Mouse (Mus musculus) hindbrain, embryonic 16.5 days (tissue): ENCODE results near the gene Spint2. TPM values are rescaled to one million over a fixed set of nuclear protein-coding genes. Genes with fewer than 3 reads are reported as not detected.
A peak's percentile ranks its signal among the peaks of the same experiment; 100 is the strongest.
"Not testable (repeated sequence)": the region's sequence is repeated elsewhere in the genome, so short reads cannot be mapped to it uniquely, and the experiment has no call there.

ENCODE experiments used
- ATAC-seq: fragments of 200-750 bp; cut with Nextera tagmentation; 2 replicates; pipeline ENCODE4 v1.8.0; 2017; ENCODE audit warnings: moderate TSS enrichment, moderate library complexity
- H3K27ac ChIP-seq: fragments of 300-500 bp; sonication (generic); 2 replicates; pipeline ENCODE4 v1.5.1; 2014; ENCODE audit warnings: low read depth, mild to moderate bottlenecking, control low read depth, low read length, moderate library complexity
- H3K27me3 ChIP-seq: fragments of 300-500 bp; sonication (generic); replicated peaks from 2 replicates; pipeline ENCODE4 v1.6.1; 2014; ENCODE audit warnings: low read length; ENCODE audit not compliant: control insufficient read depth, insufficient read depth
- H3K36me3 ChIP-seq: fragments of 300-500 bp; sonication (generic); 2 replicates; pipeline ENCODE4 v1.6.1; 2014; ENCODE audit warnings: mild to moderate bottlenecking, low read length, moderate library complexity, mixed read lengths; ENCODE audit not compliant: control insufficient read depth, insufficient read depth
- H3K4me1 ChIP-seq: fragments of 300-500 bp; sonication (generic); 2 replicates; pipeline ENCODE4 v1.6.1; 2014; ENCODE audit warnings: low read depth, low read length; ENCODE audit not compliant: control insufficient read depth, insufficient read depth
- H3K4me2 ChIP-seq: fragments of 300-500 bp; sonication (generic); 2 replicates; pipeline ENCODE4 v1.6.1; 2014; ENCODE audit warnings: mild to moderate bottlenecking, low read length, control low read depth, moderate library complexity
- H3K4me3 ChIP-seq: fragments of 300-500 bp; sonication (generic); 2 replicates; pipeline ENCODE4 v1.5.1; 2014; ENCODE audit warnings: mild to moderate bottlenecking, low read length, control low read depth, moderate library complexity
- H3K9ac ChIP-seq: fragments of 300-500 bp; sonication (generic); 2 replicates; pipeline ENCODE4 v1.6.1; 2014; ENCODE audit warnings: low read depth, mild to moderate bottlenecking, control low read depth, low read length, moderate library complexity
- H3K9me3 ChIP-seq: fragments of 300-500 bp; sonication (generic); 2 replicates; pipeline ENCODE4 v1.6.1; 2014; ENCODE audit warnings: mild to moderate bottlenecking, low read length, moderate library complexity; ENCODE audit not compliant: control insufficient read depth
- WGBS: fragments of 180-500 bp; shearing (Covaris S2); extraction: QIAGEN DNeasy Blood & Tissue Kit; methylation state at CpG from one replicate; pipeline ENCODE4 v1.1.7; 2014; 5-methylcytosine and 5-hydroxymethylcytosine counted together
- polyA plus RNA-seq: library from polyadenylated mRNA; unstranded; fragments of >200 nt; fragmentation: Nextera tagmentation; extraction: Ambion mirVana; gene quantifications from 2 replicates; pipeline ENCODE4 v1.2.1, GENCODE M21; 2015

The Spint2 gene
- polyA plus RNA-seq, 1 experiment from 2014 or later, result 91.2 TPM

DNA sequence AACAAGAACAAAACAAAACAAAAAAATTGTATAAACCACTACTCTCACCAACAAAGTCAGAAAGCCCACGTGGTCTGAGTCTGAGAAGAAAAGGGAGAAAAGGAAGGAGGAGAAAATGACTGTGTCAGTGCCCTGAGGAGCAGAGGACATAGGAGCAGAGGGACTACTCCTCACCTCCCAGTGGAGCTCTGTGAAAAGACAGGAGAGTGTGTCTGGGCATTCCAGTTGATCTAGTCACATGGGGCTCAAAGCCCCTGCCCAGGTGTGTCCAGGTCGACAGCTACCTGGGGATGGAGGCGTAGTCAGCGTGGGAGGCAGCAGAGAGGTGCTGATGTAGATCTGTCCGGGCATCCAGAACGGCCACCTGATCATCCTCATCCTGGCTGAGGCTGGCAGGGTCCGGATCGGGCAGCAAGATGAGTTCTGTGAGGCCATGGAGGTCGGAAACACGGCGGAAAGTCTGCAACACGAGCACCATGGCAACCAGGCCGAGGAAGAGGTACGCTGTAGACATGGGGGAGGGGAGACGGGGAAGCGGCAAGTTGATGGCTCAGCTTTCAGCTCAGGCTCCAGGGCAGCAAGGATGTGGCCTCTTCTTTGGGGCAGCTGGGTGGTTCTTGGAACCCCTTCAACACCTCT, 56.8 kb downstream of the Spint2 start:
- Histone ChIP-seq H3K27me3 (no peaks in the 10 kb centered on the region), H3K4me2 (peak overlapping the region; percentile 50), H3K4me3 (peak overlapping the region; percentile 10; the same call in 1 of the 2 replicates), H3K9ac (peak overlapping the region; percentile 58), H3K27ac (no peak overlapping the region), H3K36me3 (no peaks in the 10 kb centered on the region), H3K9me3 (peaks cover 3% of the 10 kb centered on the region; the same call in 1 of the 2 replicates), H3K4me1 (peaks cover 8% of the 10 kb centered on the region)
- ATAC-seq, result peak; percentile 78
- 12% methylated on average over 16 of the region's 16 CpGs for WGBS

DNA sequence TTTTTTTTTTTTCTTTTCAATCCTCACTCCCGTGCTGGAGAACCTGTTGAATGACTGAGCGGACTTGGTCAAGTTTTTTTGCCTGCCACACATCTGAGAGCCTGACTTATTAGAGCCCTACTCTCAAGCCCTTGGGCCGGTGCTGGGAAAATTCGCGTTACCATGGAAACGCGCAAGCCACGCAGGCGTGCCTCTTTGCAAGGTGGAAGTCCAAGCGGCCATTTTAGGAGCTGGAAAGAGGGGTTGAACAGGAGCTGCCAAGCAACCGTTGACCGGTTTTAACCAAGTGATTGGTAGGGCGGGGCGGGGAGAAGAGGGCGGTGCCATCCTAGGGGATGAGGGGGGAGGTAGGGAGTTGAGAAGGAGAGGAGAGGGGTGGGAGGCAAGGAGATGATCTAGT, 66.9 kb downstream of the Spint2 start:
- no peak overlapping the region for H3K9ac ChIP-seq
- no peaks in the 10 kb centered on the region for H3K9me3 ChIP-seq
- no peak overlapping the region for H3K4me2 ChIP-seq
- 41% methylated on average over 15 of the region's 15 CpGs for WGBS
- H3K4me3 ChIP-seq, result no peak overlapping the region
- H3K36me3 ChIP-seq, result no peaks in the 10 kb centered on the region
- H3K27ac ChIP-seq, result no peak overlapping the region
- ATAC-seq, result no peak
- H3K27me3 ChIP-seq, result no peaks in the 10 kb centered on the region
- peaks cover 12% of the 10 kb centered on the region for H3K4me1 ChIP-seq

DNA sequence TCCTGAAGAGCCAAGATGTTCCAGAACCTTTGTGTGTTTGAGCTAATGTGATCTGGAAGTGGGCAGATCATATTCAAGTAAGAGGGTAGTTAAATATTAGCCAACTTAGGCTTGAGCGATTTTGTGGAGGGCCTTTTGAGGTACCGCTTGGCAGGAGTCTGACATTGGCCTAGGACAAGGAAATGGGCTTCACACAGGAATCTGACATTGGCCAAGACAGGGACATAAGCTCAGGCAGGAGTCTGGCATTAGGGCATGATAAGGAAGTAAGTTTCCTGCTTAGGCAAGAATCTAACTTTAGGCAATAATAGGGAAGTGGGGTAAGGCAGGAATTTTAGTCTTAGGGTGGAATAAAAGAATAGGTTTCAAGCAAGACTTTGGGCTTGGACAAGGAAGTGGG, 67.5 kb downstream of the Spint2 start:
- Histone ChIP-seq H3K9me3 (no peaks in the 10 kb centered on the region), H3K9ac (no peak overlapping the region), H3K4me3 (no peak overlapping the region), H3K36me3 (no peaks in the 10 kb centered on the region), H3K27ac (no peak overlapping the region), H3K4me1 (peaks cover 12% of the 10 kb centered on the region), H3K27me3 (no peaks in the 10 kb centered on the region), H3K4me2 (no peak overlapping the region; the same call in 1 of the 2 replicates)
- 57% methylated on average over 2 of the region's 2 CpGs for WGBS
- no peak; the same call in 1 of the 2 replicates for ATAC-seq

DNA sequence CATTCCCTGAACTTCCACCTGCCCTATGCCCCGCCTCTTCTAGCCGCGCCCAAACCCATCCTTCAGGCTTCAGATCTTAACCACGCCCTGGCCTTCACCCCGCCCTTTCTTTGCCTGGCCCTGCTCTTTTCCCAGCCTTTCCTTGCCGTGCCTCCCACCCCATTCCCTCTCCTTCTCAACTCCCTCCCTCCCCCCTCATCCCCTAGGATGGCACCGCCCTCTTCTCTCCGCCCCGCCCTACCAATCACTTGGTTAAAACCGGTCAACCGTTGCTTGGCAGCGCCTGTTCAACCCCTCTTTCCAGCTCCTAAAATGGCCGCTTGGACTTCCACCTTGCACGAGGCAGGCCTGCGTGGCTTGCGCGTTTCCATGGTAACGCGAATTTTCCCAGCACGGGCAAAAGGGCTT, 68.0 kb downstream of the Spint2 start, which contains the start of gene Catsperg1:
Gene Catsperg1 (minus strand): TSS at position 361 of the 408 bp plus-strand sequence.
- Histone ChIP-seq H3K27me3 (no peaks in the 10 kb centered on the region), H3K27ac (peak within 1 kb of the TSS; percentile 57; the same call in 1 of the 2 replicates), H3K4me3 (peak within 1 kb of the TSS; percentile 24), H3K4me2 (peak within 1 kb of the TSS; percentile 59), H3K9ac (peak within 1 kb of the TSS; percentile 22), H3K9me3 (no peaks in the 10 kb centered on the region), H3K36me3 (no peaks in the 10 kb centered on the region), H3K4me1 (peaks cover 12% of the 10 kb centered on the region)
- WGBS, result 3% methylated on average over 20 of the region's 20 CpGs
- peak; percentile 86 for ATAC-seq

DNA sequence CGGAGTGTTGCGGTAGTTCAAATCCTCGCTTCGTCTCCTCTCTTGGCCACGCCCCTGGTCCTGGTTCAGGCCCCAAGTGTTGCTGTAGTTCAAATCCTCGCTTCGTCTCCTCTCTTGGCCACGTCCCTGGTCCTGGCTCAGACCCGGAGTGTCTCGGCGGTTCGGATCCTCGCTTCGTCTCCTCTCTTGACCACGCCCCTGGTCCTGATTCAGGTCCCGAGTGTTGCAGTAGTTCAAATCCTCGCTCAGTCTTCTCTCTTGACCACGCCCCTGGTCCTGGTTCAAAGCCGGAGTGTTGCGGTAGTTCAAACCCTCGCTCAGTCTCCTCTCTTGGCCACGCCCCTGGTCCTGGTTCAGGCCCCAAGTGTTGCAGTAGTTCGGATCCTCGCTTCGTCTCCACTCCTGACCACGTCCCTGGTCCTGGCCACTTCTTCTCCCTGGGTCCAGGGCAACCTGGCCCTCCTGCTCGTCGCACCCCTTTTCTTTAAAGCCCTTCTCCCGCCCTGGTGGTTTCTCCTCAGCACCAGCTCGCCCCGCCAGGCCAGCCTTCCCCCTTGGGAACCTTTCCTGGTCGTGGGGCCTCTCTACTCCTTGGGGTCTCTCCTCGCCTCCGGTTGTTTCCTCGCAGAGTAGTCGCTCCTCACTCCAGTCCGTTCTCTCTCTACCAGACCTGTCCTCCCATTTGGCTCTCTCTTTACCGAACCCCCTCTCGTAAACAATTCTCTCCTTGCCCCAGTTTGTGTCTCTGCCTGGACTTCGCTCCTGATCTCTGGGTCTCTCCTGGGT, 68.7 kb downstream of the Spint2 start:
- peak; percentile 21 for ATAC-seq
- H3K9me3 ChIP-seq, H3K27me3 ChIP-seq, H3K36me3 ChIP-seq, H3K27ac ChIP-seq: not testable (repeated sequence)
- peak overlapping the region; percentile 22; the same call in 1 of the 2 replicates for H3K9ac ChIP-seq
- WGBS, result 18% methylated on average over 40 of the region's 40 CpGs
- H3K4me3 ChIP-seq, result peak overlapping the region; percentile 24
- peak overlapping the region; percentile 59 for H3K4me2 ChIP-seq
- H3K4me1 ChIP-seq, result peaks cover 12% of the 10 kb centered on the region

DNA sequence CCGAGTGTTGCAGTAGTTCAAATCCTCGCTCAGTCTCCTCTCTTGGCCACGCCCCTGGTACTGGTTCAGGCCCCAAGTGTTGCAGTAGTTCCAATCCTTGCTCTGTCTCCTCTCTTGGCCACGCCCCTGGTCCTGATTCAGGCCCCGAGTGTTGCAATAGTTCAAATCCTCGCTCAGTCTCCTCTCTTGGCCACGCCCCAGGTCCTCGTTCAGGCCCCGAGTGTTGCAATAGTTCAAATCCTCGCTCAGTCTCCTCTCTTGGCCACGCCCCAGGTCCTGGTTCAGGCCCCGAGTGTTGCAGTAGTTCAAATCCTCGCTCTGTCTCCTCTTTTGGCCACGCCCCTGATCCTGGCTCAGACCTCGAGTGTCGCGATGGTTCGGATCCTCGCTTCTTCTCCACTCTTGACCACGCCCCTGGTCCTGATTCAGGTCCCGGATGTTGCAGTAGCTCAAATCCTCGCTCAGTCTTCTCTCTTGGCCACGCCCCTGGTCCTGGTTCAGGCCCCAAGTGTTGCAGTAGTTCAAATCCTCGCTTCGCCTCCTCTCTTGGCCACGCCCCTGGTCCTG, 69.4 kb downstream of the Spint2 start:
- no peaks in the 10 kb centered on the region for H3K36me3 ChIP-seq
- H3K9ac ChIP-seq, result no peak overlapping the region
- WGBS, result 11% methylated on average over 26 of the region's 26 CpGs
- no peak for ATAC-seq
- no peaks in the 10 kb centered on the region for H3K27me3 ChIP-seq
- H3K4me2 ChIP-seq, result peak overlapping the region; percentile 59
- H3K4me3 ChIP-seq, result peak overlapping the region; percentile 40; the same call in 1 of the 2 replicates
- no peak overlapping the region for H3K27ac ChIP-seq
- peaks cover 12% of the 10 kb centered on the region for H3K4me1 ChIP-seq
- H3K9me3 ChIP-seq, result no peaks in the 10 kb centered on the region

DNA sequence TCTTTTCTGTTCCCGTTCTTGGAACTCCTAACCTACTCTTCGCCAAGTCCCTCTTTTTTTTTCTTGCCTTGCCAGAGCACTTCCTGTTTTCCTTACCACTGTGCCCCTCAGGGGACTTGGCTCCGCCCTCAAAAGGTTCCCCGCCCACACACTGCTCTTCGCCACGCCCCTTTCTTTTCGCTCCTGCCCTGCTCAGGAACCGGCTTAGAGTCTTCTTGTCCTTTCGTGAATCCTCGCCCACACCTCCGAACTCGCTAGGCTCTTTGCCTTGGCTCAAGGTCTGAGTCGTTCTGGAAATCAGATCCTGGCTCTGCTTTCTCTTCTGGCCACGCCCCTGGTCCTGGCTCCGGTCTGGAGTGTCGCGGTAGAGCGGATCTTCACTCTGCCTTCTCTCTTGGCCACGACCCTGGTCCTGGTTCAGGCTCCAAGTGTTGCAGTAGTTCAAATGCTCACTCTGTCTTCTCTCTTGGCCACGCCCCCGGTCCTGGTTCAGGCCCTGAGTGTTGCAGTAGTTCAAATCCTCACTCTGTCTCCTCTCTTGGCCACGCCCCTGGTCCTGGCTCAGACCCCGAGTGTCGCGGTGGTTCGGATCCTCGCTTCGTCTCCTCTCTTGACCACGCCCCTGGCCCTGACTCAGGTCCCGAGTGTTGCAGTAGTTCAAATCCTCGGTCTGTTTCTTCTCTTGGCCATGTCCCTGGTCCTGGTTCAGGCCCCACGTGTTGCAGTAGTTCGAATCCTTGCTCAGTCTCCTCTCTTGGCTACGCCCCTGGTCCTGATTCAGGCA, 70.1 kb downstream of the Spint2 start:
- H3K27me3 ChIP-seq, result no peaks in the 10 kb centered on the region
- ATAC-seq, result peak; percentile 53
- H3K36me3 ChIP-seq, result no peaks in the 10 kb centered on the region
- H3K9ac ChIP-seq, result peak overlapping the region; percentile 50
- H3K4me1 ChIP-seq, result peaks cover 12% of the 10 kb centered on the region
- peak overlapping the region; percentile 8; the same call in 1 of the 2 replicates for H3K27ac ChIP-seq
- H3K4me2 ChIP-seq, result peak overlapping the region; percentile 59
- H3K9me3 ChIP-seq, result no peaks in the 10 kb centered on the region
- WGBS, result 6% methylated on average over 34 of the region's 34 CpGs
- H3K4me3 ChIP-seq, result peak overlapping the region; percentile 40

DNA sequence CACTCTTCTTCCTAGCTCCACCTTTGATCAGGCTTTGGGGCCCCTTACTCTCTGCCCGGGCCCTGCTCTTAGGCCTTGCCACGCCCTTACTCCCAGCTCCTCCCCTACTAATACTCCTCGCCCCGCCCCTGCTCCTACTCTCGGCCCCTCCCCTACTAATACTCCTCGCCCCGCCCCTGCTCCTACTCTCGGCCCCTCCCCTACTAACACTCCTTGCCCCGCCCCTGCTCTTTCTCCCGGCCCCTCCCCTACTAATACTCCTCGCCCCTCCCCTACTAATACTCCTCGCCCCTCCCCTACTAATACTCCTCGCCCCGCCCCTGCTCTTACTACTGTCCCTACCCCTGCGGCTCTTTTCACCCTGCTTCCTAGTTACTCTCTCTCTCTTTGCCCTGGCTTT, 70.7 kb downstream of the Spint2 start:
- not testable (repeated sequence) for H3K9me3 ChIP-seq, H3K36me3 ChIP-seq, H3K27me3 ChIP-seq, H3K9ac ChIP-seq, ATAC-seq
- Histone ChIP-seq H3K4me3 (peak overlapping the region; percentile 40), H3K27ac (peak overlapping the region; percentile 8; the same call in 1 of the 2 replicates), H3K4me1 (peaks cover 12% of the 10 kb centered on the region), H3K4me2 (peak overlapping the region; percentile 59)
- WGBS, result 27% methylated on average over 15 of the region's 15 CpGs
